Mouse (Mus musculus): ENCODE results near the gene Cflar.
"Not testable (repeated sequence)": the region's sequence is repeated elsewhere in the genome, so short reads cannot be mapped to it uniquely, and the experiment has no call there.

DNA sequence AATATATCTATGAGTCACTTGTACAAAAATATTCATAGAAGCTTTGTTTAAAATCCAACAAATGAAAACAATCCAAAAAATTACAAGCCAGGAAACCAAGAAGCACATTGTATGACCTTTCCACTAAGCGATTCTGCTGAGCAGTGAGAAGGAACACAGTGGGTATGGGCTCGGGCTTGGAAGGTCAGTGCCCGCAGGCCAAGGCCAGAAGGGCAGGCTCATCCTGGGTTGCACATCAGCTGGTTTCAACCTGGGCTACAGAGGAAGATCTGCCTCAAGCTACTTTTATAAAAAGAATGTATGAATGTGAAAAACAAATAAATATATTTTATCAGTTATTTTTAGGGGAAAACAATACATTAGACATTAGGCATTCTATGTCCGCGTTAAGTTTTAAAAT lies 48.6 kb upstream of the Cflar start:
- not testable (repeated sequence) for TF ChIP-seq POLR2A (IDR thresholded peaks at IDR 0.05; ENCODE audit: low read depth, low read length); CTCF (conservative IDR thresholded peaks at IDR 0.05 in 1 of 2, IDR thresholded peaks at IDR 0.05 in 1 of 2; ENCODE audit: low read depth in 2 of 2, low read length in 2 of 2); USF1 (IDR thresholded peaks at IDR 0.05; ENCODE audit: low read depth, low read length)

Data from CH12.LX (cell line).